Mouse (Mus musculus) CD4-positive, CD25-positive, alpha-beta regulatory T cell, adult 9 weeks (primary cell): Measurements from ENCODE around the gene Hspa13. TPM values are rescaled to one million over a fixed set of nuclear protein-coding genes. Genes with fewer than 3 reads are reported as not detected.

Experiments
- polyA plus RNA-seq: library from polyadenylated mRNA; unstranded; fragments of 100-300 nt; shearing (Covaris generic); gene quantifications from one replicate; pipeline ENCODE4 v1.2.1, GENCODE M21; 2017

Gene Hspa13
- polyA plus RNA-seq: 15.9 TPM

DNA sequence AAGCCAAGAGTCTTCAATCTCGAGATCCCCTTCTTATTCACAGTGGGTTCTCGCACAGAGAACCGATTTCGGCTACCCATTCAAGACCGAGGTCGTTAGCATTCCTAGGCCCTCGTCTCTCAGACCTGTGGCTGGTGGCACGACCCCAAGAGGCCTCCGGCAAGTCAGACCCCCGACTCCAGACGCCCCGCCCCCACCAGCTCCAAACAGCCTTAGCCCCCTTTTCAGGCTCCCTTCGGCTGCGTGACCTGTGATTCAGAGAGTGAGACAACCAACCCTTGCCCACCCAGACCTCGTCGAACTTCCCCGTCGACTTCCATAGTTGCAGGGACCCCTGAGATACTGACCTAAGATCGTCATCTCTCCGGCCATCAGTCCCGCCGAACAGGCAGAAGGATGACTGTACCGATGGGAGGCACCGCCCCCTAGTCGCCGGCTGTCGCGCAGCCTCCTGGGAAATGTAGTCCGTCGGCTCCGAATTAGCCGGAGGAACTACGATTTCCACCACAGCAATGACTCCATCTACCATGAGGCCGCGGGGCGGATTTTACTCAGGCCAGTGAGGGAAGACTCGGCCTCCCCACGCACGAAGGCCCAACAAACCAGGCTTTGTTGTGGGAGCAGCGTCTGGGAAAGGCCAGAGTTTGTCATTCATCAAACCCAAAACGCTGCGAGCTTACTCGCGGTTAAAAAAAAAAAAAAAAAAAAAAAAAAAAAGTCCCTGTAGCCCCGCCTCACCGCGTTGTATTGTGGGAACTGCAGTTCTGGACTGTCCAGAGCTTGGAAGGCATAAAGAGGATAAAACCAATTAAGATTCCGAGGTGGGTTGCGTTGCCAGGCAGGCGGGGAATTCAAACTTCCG, at the start of gene Hspa13:
Gene Hspa13 (minus strand): TSS at position 717 of the 862 bp plus-strand sequence.

Other genes starting within 250 kb of the Hspa13 start
- not detected for gene Lipi, start 181.0 kb downstream of the Hspa13 start, polyA plus RNA-seq
- 1.2 TPM for gene Rbm11, start 174.3 kb downstream of the Hspa13 start, polyA plus RNA-seq